ENCODE assay signal across 18 mouse cellular contexts in genomic region chr11:99084366-99084765, GRCm38 (mm10). TPM values are rescaled to one million over a fixed set of nuclear protein-coding genes. Genes with fewer than 3 reads are reported as not detected.
"Had no signal": no experiment of that assay in that cellular context is flagged by ENCODE, and none has a peak within 500 bp of the region (broad histone marks: within the 10 kb centered on the region; RNA-seq: fewer than 3 reads in every experiment).

No protein-coding gene starts in this region.

- H3K27ac ChIP-seq: liver, embryonic 15.5 days; lung, embryonic 15.5 days; macrophage; midbrain, embryonic 13.5 days; midbrain, embryonic 15.5 days; neural tube, embryonic 12.5 days had no signal

- ATAC-seq: liver, postnatal 0 days; lung, postnatal 0 days; midbrain, embryonic 13.5 days; midbrain, embryonic 15.5 days had no signal

- H3K9me3 ChIP-seq: liver, embryonic 15.5 days; lung, embryonic 15.5 days; midbrain, embryonic 13.5 days; midbrain, embryonic 15.5 days; neural tube, embryonic 12.5 days; stomach, embryonic 15.5 days had no signal

- H3K4me2 ChIP-seq: liver, embryonic 15.5 days; lung, embryonic 15.5 days; midbrain, embryonic 11.5 days; midbrain, embryonic 13.5 days; midbrain, embryonic 15.5 days; neural tube, embryonic 12.5 days; stomach, embryonic 15.5 days had no signal

- H3K36me3 ChIP-seq: liver, embryonic 15.5 days; lung, embryonic 15.5 days; midbrain, embryonic 13.5 days; midbrain, embryonic 15.5 days; neural tube, embryonic 12.5 days; stomach, embryonic 15.5 days had no signal

- H3K27me3 ChIP-seq: lung, embryonic 15.5 days; midbrain, embryonic 13.5 days; midbrain, embryonic 15.5 days; neural tube, embryonic 12.5 days; stomach, embryonic 15.5 days had no signal

- H3K4me1 ChIP-seq: megakaryocyte, embryonic 14.5 days; midbrain, embryonic 13.5 days; midbrain, embryonic 15.5 days; neural tube, embryonic 12.5 days had no signal

- DNase-seq: liver, postnatal 0 days; lung, adult 2 months; lung, postnatal 14 days; lung, postnatal 36 days; right cerebral cortex, postnatal 14 days; thymus, postnatal 14 days; thymus, postnatal 36 days had no signal

- H3K9ac ChIP-seq: liver, embryonic 15.5 days; liver, postnatal 0 days; lung, embryonic 15.5 days; midbrain, embryonic 13.5 days; midbrain, embryonic 15.5 days; neural tube, embryonic 12.5 days; stomach, embryonic 15.5 days had no signal

- H3K4me3 ChIP-seq: liver, embryonic 15.5 days; lung, embryonic 15.5 days; megakaryocyte, embryonic 14.5 days; midbrain, embryonic 13.5 days; midbrain, embryonic 15.5 days; neural tube, embryonic 12.5 days; stomach, embryonic 15.5 days had no signal

RNA-seq across cellular contexts. Expression of gene Tns4, which starts 4.7 kb away (rescaled TPM):
- polyA plus RNA-seq: neural tube, embryonic 14.5 days had no signal
